Mouse (Mus musculus): ENCODE measurements at regions not wholly inside any gene's neighbourhood (a gene's known extent, or its start where the extent isn't known, plus 50 kb on each side); places are given as distances from the start of the nearest gene placed in this dataset.

- TF ChIP-seq POLR2A (IDR thresholded peaks at IDR 0.05; ENCODE audit: insufficient read depth, low read length) (no peak), CTCF (IDR thresholded peaks at IDR 0.05; ENCODE audit: low read depth, low read length) (no peak)
These were observed 83.9 kb upstream of the Pum3 start for GRCm38 (mm10) chr19:27513535-27513934.
